ENCODE assay signal across 17 mouse cellular contexts in genomic region chr8:70000226-70000625, GRCm38 (mm10).
"Had no signal": no experiment of that assay in that cellular context is flagged by ENCODE, and none has a peak within 500 bp of the region (broad histone marks: within the 10 kb centered on the region; RNA-seq: fewer than 3 reads in every experiment).

No protein-coding gene starts in this region.

- H3K9me3 ChIP-seq: megakaryocyte, embryonic 14.5 days; midbrain, embryonic 10.5 days; midbrain, embryonic 13.5 days; neural tube, embryonic 13.5 days had no signal

- H3K27ac ChIP-seq: midbrain, embryonic 10.5 days; midbrain, embryonic 13.5 days; neural tube, embryonic 13.5 days had no signal

- H3K27me3 ChIP-seq: megakaryocyte, embryonic 14.5 days; midbrain, embryonic 13.5 days; neural tube, embryonic 13.5 days had no signal

- H3K4me3 ChIP-seq: midbrain, embryonic 10.5 days; midbrain, embryonic 13.5 days; myocyte; neural tube, embryonic 13.5 days had no signal

- DNase-seq: kidney, adult 18-20 months; kidney, adult 9 months; kidney, postnatal 14 days; kidney, postnatal 4 days; layer of hippocampus, adult 9-11 months; lung, adult 18-20 months; lung, postnatal 14 days; thymus, adult 18-20 months; thymus, postnatal 36 days had no signal

- H3K36me3 ChIP-seq: midbrain, embryonic 10.5 days; midbrain, embryonic 13.5 days; neural tube, embryonic 13.5 days had no signal

- H3K4me2 ChIP-seq: midbrain, embryonic 13.5 days; neural tube, embryonic 13.5 days had no signal

- ATAC-seq: intestine, embryonic 16.5 days; midbrain, embryonic 13.5 days; midbrain, embryonic 16.5 days had no signal

- H3K9ac ChIP-seq: liver, embryonic 14.5 days; midbrain, embryonic 13.5 days; neural tube, embryonic 13.5 days had no signal
